In genomic region chr8:86651416-86651815, GRCm38 (mm10) we compare ENCODE assay signal across 12 mouse cellular contexts. TPM values are rescaled to one million over a fixed set of nuclear protein-coding genes. Genes with fewer than 3 reads are reported as not detected.
A peak's percentile ranks its signal among the peaks of the same experiment; 100 is the strongest.
DNase-seq lines count a peak whose midpoint lies in the region; TF ChIP-seq lines count a peak whose summit lies in the region.
"Had no signal": no experiment of that assay in that cellular context is flagged by ENCODE, and none has a peak within 500 bp of the region (broad histone marks: within the 10 kb centered on the region; RNA-seq: fewer than 3 reads in every experiment).

No protein-coding gene starts in this region.

- peaks cover 11% of the 10 kb centered on the region for H3K4me1 ChIP-seq in olfactory bulb, adult 2 months (ENCODE audit: control insufficient read depth, insufficient read depth, low read length)
- H3K4me1 ChIP-seq: embryonic facial prominence, embryonic 12.5 days; liver, embryonic 15.5 days; neural tube, embryonic 13.5 days had no signal

- no peak overlapping the region for H3K4me3 ChIP-seq in layer of hippocampus, adult 2 months
- no peak overlapping the region for H3K4me3 ChIP-seq in olfactory bulb, adult 2 months (ENCODE audit: insufficient read depth, low read depth, low read length)
- H3K4me3 ChIP-seq: embryonic facial prominence, embryonic 12.5 days; liver, embryonic 15.5 days; neural tube, embryonic 13.5 days had no signal

- no peak for TF ChIP-seq CTCF in layer of hippocampus, adult 2 months (conservative IDR thresholded peaks at IDR 0.05)
- no peak for TF ChIP-seq CTCF in olfactory bulb, adult 2 months (IDR thresholded peaks at IDR 0.05; ENCODE audit: insufficient read depth, low read depth, low read length)

- TF ChIP-seq POLR2A in olfactory bulb, adult 2 months (IDR thresholded peaks at IDR 0.05; ENCODE audit: insufficient read depth, low read depth, low read length) = no peak

- intact Hi-C loops in heart, postnatal 10 days (cut with DNase I) = no loop called here

- H3K27ac ChIP-seq in layer of hippocampus, adult 2 months = peak overlapping the region; percentile 83
- H3K27ac ChIP-seq in olfactory bulb, adult 2 months (ENCODE audit: insufficient read depth, low read depth, low read length) = peak overlapping the region; percentile 79
- H3K27ac ChIP-seq: embryonic facial prominence, embryonic 12.5 days; liver, embryonic 15.5 days; neural tube, embryonic 13.5 days had no signal

- DNase-seq in cerebellum, adult 18-20 months = peak; percentile 6 to 21
- DNase-seq in cerebellum, postnatal 10 days = no peak
- DNase-seq in cerebellum, adult 8-10 months = peak; percentile 10
- peak; percentile 49 to 89 for DNase-seq in layer of hippocampus, adult 2 months (ENCODE audit: low spot score in 2 of 2)
- DNase-seq in spleen, postnatal 4 days (ENCODE audit: low spot score in 2 of 2) = no peak
- DNase-seq in thymus, postnatal 36 days = no peak
- no peak for DNase-seq in heart, postnatal 10 days
- DNase-seq: B cell, adult 2 months had no signal

- 18% methylated on average over 5 of the region's 5 CpGs for WGBS in olfactory bulb, adult 2 months

RNA-seq across cellular contexts. Expression of gene Lonp2, which starts 27.6 kb away (rescaled TPM):
- 10 to 100 TPM; 82.4 to 84.2 TPM for total RNA-seq in layer of hippocampus, adult 2 months (2021)
- polyA plus RNA-seq in olfactory bulb, adult 2 months (2012; ENCODE audit: insufficient read depth, insufficient read length, low replicate concordance, missing spikeins) = 163 TPM in 1 of 2 replicates, not detected in the other
- 10 to 100 TPM; 65.7 to 68.2 TPM for total RNA-seq in heart, postnatal 10 days (2021)

Comparison
In these comparisons a context has a peak if more than half of its experiments do, and no peak if none do; other contexts are left out.
1. DNase-seq: peak in cerebellum, adult 18-20 months (2 of 2), cerebellum, adult 8-10 months (single experiment) and layer of hippocampus, adult 2 months (2 of 2); none in cerebellum, postnatal 10 days (0 of 2), spleen, postnatal 4 days (0 of 2), thymus, postnatal 36 days (0 of 2) and heart, postnatal 10 days (0 of 2).